29 mouse cellular contexts compared by ENCODE assay signal in the genomic region with DNA sequence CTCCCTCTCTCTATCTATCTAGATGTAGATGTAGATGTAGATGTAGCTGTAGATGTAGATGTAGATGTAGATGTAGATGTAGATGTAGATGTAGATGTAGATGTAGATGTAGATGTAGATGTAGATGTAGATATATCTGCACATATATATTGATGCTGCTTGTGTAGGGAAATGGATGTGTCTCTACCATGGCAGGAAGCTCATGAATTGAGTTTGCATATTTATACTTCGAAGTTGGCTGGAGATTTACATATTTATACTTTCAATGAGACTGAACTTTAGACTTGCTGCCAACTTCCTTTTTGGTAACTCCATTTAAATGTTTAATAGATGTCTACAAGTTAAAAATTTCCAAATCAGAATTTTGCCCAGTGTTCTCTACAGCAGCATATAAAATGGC.
"Had no signal": no experiment of that assay in that cellular context is flagged by ENCODE, and none has a peak within 500 bp of the region (broad histone marks: within the 10 kb centered on the region; RNA-seq: fewer than 3 reads in every experiment).

No protein-coding gene starts in this region.

- H3K9me3 ChIP-seq: heart, embryonic 13.5 days; heart, embryonic 15.5 days; hindbrain, embryonic 13.5 days; hindbrain, embryonic 15.5 days; kidney, embryonic 15.5 days; limb, embryonic 10.5 days; limb, embryonic 12.5 days; liver, embryonic 13.5 days; liver, embryonic 15.5 days had no signal

- H3K9ac ChIP-seq: heart, embryonic 13.5 days; heart, embryonic 15.5 days; hindbrain, embryonic 13.5 days; hindbrain, embryonic 15.5 days; kidney, embryonic 15.5 days; limb, embryonic 12.5 days; liver, embryonic 13.5 days; liver, embryonic 15.5 days had no signal

- DNase-seq: gastrocnemius, postnatal 14 days; gastrocnemius, postnatal 36 days; heart, adult 11 months; heart, adult 2 months; heart, postnatal 14 days; heart, postnatal 36 days; kidney, adult 11 months; kidney, adult 2 months; kidney, adult 9 months; kidney, postnatal 14 days; kidney, postnatal 36 days; layer of hippocampus, adult 9-11 months; layer of hippocampus, postnatal 36 days; liver; liver, embryonic 13.5 days had no signal

- H3K27ac ChIP-seq: heart, adult 2 months; heart, embryonic 13.5 days; heart, embryonic 15.5 days; hindbrain, embryonic 13.5 days; hindbrain, embryonic 15.5 days; hindbrain, postnatal 0 days; kidney, embryonic 15.5 days; kidney, postnatal 0 days; left cerebral cortex, adult 2 months; limb, embryonic 10.5 days; limb, embryonic 12.5 days; liver, embryonic 13.5 days; liver, embryonic 15.5 days had no signal

- ATAC-seq: hindbrain, postnatal 0 days; intestine, embryonic 16.5 days had no signal

- H3K27me3 ChIP-seq: heart, embryonic 13.5 days; heart, embryonic 15.5 days; hindbrain, embryonic 13.5 days; hindbrain, embryonic 15.5 days; kidney, embryonic 15.5 days; limb, embryonic 12.5 days; liver, embryonic 13.5 days; liver, embryonic 15.5 days had no signal

- H3K4me3 ChIP-seq: heart, adult 2 months; heart, embryonic 13.5 days; heart, embryonic 15.5 days; hindbrain, embryonic 13.5 days; hindbrain, embryonic 15.5 days; kidney, embryonic 15.5 days; left cerebral cortex, adult 2 months; limb, embryonic 10.5 days; limb, embryonic 12.5 days; liver, embryonic 13.5 days; liver, embryonic 15.5 days had no signal

- H3K4me1 ChIP-seq: heart, embryonic 13.5 days; heart, embryonic 15.5 days; hindbrain, embryonic 13.5 days; hindbrain, embryonic 15.5 days; kidney, embryonic 15.5 days; limb, embryonic 10.5 days; limb, embryonic 12.5 days; liver, embryonic 13.5 days; liver, embryonic 15.5 days had no signal

- H3K36me3 ChIP-seq: heart, embryonic 13.5 days; heart, embryonic 15.5 days; hindbrain, embryonic 13.5 days; hindbrain, embryonic 15.5 days; kidney, embryonic 15.5 days; limb, embryonic 10.5 days; limb, embryonic 12.5 days; liver, embryonic 13.5 days; liver, embryonic 15.5 days had no signal

- H3K4me2 ChIP-seq: heart, embryonic 11.5 days; heart, embryonic 13.5 days; heart, embryonic 15.5 days; hindbrain, embryonic 13.5 days; hindbrain, embryonic 15.5 days; kidney, embryonic 15.5 days; limb, embryonic 12.5 days; liver, embryonic 11.5 days; liver, embryonic 13.5 days; liver, embryonic 15.5 days had no signal
